Mouse (Mus musculus) gastrocnemius, postnatal 25 days (tissue): ENCODE results near the gene Ethe1. TPM values are rescaled to one million over a fixed set of nuclear protein-coding genes. Genes with fewer than 3 reads are reported as not detected.
"Not testable (repeated sequence)": the region's sequence is repeated elsewhere in the genome, so short reads cannot be mapped to it uniquely, and the experiment has no call there.

ENCODE experiments used
- DNase-seq: peaks from one replicate; pipeline ENCODE4 v3.0.0; 2022
- total RNA-seq, 2 experiments: library from RNA; stranded (reverse); gene quantifications; 1 replicate in 1 of 2; 2 replicates in 1 of 2; pipeline ENCODE4 v1.2.3; 2021

Ethe1 gene
- total RNA-seq, 2 experiments from 2014 or later, result 21.6 to 25.9 TPM

DNA sequence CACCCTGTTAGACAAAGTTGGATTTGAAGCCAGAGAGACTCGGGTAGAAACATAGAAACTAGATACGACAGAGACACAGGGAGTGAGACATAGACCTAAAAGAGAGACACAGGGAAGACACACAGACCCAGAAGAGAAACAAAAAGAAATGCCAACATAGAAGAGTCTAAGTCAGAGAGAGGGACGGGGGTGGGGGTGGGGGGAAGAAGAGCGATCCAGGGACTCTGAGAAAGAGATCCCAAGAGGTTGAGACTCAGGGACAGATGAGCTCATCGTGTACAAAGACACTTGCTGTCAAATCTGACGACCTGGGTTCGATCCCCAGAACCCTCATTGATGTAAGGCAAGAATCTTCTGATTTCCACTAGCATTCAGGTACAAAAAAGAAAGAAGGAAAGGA, 24.4 kb downstream of the Ethe1 start:
- no peak for DNase-seq

DNA sequence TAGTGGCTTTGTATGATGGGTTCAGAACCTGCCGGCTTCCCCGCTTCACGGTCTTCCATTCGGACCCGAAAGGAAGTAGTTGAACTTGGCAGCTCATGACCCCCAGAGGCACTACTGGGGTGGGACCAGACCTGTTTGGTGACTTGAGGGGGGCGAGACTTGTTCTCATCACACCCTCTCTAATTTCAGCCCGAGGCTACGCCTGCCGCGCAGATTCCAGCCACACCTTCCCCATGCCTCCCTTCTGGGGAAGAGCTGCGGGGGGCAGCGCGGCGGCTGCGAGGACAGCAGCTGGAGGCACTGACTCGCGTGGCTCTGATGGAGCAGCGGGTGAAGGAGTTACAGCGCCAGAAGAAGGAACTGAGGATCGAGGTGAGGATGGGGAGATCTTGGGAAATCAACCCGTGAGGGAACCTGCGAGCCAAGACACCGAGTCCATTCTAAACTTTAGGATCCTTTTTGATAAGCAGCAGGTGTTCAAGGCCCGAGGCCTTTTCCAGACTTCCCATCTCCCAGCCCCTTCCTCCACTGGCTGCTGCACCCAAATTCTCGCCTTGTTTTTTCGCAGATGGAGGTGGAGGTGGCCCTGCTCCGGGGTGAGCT, 25.1 kb downstream of the Ethe1 start:
- no peak for DNase-seq

DNA sequence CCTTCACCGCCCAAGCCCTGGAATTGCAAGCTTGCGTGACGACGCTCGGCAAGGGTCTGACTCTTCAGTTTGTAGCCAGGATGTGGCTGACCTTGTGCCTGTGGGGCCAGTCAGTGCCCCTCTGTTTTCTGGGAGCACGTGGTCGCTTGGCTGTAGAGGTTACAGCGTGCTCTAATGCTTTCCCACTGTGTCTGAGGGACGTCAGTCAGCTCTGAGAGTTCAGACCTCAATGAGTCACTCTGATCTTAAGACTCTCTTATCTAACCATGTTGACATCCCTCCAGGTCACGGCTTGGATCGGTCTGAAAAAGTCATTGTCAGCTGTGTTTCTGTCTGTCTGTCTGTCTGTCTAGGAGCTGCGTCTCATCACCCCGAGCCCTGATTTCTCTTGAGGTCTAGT, 27.5 kb downstream of the Ethe1 start:
- no peak for DNase-seq

DNA sequence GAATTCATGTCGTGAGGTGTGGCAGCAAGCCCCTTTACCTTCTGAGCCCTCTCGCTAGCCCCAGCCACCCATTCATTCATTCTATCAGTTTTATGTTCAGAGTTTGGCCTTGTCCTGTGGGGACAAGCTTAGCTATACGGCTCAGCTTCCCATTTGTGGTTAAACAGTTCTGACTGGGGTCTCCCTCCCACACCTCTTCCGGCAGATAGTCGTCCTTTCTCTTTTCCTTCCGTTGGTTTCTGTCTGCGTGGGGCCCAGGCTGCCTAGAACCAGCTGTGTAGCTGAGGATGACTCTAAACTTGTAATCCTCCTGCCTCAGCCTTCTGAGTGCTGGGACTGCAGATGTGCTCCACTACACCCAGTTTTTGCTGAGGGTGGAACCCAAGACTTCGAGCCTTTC, 30.4 kb downstream of the Ethe1 start:
- no peak for DNase-seq

DNA sequence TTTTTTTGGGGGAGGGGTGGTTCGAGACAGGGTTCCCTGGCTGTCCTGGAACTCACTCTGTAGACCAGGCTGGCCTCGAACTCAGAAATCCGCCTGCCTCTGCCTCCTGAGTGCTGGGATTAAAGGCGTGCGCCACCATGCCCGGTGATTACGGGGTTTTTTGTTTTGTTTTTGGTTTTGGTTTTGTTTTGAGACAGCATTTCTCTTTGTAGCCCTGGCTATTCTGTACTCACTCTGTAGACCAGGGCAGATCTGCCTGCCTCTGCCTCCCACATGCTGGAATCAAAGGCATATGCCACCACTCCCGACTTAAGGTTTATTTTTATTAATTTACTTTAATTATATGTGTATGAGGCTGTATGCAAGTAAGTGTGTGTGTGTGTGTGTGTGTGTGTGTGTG, 31.0 kb downstream of the Ethe1 start:
- not testable (repeated sequence) for DNase-seq

DNA sequence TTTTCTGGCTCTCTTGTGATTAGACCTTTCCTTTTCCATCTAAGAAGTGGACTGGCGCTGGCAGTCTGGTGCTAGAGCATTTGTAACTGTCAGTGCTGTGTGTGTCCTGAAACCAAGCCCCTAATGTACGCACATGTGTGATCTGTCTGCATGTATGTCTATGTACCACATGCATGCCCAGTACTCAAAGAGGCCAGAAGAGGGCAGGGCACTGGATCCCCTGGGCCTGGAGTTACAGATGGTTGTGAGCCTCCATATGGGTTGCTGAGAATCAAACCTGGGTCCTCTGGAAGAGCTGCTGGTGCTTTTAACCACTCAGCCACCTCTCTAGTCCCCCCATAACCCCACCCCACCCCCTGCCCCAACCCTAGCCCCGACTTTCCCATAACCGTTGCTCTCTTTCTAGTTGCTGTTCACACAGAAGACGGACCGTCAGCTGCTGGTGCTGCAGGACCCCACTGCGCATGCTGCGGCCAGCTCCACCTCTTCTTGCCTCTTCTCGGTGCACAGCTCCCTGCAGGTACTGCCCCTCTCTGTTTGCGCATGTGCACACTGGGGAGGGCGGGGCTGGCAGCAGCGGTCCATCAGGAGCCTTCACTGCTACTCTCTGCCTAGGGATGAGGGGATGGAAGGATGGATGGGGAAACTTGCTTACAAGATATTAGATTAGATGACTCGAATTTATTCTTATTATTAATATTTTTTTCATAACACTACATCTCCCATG, 32.5 kb downstream of the Ethe1 start:
- no peak for DNase-seq

DNA sequence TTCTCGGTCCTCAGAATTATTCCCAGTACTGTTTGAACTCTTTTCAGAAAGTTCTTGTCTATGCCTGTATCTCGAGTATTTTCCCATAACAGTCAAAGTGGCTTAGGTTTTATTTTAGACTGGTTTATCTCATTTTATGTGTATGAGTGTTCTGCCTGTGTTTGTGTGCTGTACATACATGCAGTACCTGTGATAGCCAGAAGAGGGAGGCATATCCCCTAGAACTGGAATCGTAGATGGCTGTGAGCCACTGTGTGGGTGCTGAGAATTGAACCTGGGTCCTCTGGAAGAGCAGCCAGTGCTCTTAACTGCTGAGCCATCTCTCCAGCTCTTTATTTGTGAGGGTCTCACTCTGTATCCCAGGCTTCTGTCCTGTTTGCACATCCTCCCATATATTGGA, 33.9 kb downstream of the Ethe1 start:
- no peak for DNase-seq

DNA sequence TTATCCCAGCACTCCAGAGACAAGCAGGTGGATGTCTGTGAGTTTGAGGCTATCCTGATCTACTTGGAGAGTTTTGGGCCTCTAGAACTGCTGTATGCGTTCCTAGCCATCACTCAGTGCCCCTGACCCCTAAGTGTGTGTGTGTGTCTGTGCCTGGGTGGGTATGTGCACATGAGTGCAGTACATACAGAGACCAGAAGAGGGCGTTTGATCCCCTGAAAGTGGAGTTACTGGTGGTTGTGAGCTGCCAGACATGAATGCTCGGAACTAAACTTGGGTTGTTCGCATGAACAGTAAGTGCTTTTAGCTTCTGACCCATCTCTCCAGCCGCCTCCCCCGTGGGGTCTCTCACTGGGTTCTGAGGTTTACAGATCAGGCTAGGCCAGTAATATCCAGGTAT, 35.6 kb downstream of the Ethe1 start:
- no peak for DNase-seq

DNA sequence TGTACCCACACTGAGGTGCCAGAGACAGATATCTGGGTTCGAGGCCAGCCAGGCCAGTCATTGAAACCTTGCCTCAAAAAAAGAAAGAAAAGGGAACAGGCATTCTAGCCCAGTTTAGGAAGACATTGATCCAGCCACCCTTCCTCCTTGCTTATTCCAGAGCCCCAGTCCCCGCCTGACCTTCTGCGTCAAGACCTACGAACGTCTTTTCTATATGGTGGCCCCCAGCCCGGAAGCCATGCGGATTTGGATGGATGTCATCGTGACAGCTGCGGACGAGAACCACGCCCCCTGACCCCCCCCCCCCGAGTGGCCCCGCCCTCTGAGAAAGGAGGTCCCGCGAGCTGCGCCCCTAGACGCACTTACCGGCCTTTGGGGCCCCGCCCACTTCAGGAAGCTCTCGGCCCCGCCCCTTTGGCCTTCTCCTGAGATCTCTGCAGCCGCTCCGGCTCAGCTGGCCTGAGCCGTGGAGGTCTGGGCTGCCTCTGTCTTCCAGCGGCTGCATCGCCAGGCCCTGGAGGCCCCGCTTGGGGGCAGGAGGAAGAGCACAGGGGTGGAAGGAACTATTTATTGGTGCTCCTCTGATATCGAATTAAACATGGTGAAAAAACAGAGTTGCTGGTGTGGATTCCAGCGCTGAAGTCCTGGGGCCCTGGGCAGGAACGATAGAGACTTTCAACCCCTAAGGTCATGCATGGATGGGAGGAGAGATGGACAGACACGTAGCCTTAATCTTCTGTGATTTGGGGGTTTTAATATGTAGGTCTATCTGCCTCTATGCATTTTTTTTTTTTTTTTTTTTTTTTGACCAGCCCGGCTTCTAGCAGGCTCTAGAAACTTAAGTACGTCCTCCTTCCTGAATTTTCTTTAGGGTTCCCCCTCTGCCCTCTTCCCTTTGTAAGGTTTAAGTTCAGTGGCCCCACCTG, 41.6 kb downstream of the Ethe1 start:
- DNase-seq, result peak; percentile 84

DNA sequence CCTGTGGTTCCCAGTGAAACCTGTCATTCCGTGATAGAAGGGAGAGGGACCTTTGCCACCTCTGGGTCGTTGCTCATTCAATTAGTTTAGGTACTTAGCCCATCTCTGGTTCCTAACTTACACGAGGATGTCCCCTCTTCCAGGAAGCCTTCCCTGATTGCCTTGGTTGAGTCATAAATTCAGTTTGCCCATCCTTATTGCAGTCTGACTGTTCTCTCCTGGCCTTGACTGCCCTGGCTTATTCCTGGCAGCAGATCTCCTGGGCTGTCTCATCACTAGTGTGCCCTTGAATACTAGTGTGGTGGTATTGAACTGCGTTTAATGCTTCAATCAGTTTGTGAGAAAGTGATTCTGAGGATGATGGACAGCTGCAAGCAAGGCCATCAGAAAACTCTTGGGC, 42.3 kb downstream of the Ethe1 start:
- DNase-seq, result no peak

DNA sequence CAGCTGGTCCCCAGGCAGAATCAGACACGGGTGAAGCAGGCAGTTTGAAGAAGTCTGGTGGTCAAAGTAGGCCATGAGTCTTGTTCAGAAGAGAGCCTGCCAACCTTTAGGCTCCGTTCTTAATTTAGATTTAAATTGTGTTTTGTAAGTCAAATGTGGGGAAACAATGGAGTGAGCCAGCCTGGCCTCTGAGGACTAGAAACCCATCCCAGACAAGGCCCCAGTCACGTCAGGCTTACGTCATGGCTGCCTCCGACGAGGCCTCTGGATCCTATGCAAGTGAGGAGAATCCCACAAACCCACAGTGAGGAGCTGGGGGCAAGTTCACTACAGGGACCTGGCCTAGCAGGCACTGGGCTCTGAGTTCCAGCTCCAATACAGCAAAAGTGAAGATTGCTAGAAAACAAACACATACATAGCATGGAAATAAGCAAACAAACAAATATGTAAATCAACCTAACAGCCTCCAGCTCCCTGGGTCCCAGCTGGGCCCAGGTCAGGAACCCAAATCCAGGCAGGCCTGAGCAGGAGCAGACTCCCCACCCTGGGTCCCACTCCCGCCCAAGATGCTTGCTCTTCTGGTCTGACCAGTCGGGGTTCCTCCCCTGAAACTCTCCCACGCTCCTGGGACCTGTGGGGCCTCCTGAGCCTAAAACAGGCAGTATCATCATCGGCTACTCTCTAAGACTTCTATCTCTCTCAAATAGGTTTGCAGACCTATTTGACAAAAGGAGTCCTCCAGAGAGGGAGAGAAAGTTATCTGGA, 43.0 kb downstream of the Ethe1 start:
- no peak for DNase-seq

DNA sequence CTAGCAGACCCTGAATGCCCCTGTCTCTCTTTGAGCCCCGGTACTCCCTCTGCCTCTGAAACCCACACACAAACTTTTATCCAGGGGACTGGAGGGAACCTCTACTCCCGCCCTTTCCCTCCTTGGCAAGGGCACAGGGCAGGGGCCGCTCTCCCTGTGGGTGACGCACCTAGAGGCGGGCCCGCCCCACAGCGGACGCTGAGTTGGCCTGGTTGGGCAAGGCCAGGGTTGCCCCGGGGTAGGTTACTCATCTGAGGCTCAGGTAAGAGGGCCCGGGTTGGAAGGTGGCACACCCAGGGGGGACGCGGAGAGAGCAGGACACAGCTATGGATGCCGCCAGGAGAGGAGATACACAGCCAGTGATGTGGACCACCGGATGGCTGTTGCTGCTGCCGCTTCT, 48.9 kb downstream of the Ethe1 start, which contains the start of gene Lypd3:
Gene Lypd3 (plus strand): TSS at position 287 of the 400 bp plus-strand sequence.
- DNase-seq, result no peak

DNA sequence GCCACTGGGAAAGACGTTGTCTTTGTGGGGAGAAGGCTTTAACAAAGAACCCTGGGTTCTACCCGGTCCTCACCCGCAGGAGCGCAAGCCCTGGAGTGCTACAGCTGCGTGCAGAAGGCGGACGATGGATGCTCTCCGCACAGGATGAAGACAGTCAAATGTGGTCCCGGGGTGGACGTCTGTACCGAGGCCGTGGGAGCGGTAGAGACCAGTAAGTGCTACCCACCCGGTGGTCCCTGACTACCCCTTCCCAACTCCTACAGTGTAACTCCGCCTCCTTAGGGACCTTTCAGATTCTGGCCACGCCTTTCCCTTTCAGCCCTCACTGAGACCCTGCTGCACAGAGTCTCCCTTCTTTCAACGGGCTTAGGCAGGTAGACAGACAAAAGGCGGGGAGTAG, 49.7 kb downstream of the Ethe1 start:
- no peak for DNase-seq

DNA sequence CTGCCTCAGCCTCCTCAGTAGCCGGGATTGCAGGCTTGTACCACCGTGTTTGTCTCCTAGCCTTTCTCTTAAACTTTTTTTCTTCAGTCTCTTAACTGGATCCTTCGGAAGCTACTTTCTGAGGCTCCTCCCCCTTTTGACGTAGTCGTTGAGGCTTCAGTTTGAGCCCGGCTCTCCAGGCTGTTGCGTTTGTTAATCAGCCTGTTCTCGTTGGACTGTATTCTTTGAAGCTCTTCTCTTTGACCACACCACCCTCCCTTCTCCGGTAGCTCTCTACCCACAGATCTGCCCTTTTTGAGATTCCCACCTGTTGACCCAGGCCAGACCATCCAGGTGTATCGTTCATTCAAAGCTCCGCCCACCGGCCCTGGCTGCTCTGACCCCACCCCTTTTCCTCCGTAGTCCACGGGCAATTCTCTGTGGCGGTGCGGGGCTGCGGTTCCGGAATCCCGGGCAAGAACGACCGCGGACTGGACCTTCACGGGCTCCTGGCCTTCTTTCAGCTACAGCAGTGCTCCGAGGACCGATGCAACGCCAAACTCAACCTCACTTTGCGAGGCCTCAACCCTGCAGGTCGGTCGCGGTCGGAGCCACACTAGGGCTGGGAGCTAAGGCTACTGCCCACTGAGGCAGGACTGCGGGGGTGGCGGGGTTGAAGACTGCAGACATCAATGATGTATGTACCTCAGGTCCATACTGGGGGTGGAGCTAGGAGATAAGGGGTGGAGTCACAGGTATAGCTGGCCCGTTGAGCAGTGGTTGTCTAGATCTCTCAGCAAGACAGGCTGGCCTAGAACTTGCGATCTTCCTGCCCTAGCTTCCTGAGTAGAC, 50.9 kb downstream of the Ethe1 start:
- DNase-seq, result no peak

DNA sequence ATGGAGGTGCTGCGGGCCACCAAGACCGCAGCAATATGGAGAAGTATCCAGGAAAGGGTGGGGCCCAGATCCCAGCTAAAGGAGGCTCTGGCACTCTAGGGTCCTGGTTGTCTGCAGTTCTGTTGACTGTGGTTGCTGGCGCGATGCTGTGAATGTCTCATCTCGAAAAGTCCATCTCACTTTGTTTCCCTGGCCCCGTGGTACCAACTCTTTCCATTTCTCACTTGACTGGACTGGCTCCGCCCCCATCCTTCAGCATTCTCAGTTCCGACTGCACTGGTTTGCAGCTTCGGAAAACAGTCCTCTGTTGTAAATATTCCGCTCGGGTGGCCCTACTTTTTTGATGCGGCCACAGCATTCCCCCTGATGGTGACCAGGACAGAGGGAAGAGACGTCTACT, 53.1 kb downstream of the Ethe1 start:
- DNase-seq, result no peak

DNA sequence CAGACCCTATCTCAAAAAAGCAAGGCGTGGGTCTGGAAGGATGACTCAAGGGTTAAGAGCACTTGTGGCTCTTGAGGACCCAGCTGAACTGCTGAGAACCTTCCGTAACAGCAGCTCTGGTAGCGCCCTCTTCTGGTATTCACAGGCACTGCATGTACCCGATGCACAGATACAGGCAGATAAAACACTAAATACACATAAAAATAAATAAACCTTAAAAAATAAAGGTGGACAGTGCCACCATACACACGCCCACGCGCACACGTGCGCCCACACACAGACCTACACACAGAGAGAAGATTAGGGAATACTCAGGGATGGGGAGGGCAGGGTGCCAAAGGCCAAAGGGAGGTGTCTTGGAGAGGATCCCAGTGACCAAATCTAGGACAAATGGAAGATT, 55.1 kb downstream of the Ethe1 start:
- DNase-seq, result no peak

DNA sequence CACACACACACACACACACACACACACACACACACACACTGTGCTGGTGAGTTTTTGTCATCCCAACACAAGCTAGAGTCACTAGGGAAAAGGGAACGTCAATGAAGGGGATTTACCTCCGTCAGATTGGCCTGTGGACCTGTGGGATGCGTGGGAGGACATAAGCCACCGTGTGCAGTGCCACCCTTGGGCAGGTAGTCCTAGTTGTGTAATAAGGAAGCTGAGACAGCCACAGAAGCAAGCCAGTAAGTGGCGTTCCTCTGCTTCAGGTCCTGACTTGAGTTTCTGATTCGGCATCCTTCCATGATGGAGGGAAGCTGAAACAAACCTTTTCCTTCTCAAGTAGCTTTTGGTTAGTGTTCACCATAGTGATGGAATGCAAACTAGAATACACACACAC, 57.1 kb downstream of the Ethe1 start:
- DNase-seq, result no peak

DNA sequence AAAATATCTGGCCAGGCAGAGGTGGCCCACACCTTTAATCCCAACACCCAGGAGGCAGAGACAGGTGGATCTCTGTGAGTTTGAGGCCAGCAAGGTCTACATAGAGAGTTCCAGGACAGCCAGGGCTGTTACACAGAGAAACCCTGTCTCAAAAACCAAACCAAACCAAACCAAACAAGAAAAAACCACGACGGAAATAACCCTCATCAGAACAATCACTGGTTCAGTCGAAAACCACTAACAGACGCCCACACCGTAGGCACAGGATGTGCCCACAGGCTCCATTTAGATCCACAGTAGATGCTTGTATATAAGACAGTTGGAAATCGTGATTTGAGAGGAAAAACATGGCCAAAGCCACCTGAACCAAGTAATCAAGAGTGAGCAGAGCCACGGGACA, 57.7 kb downstream of the Ethe1 start:
- no peak for DNase-seq

DNA sequence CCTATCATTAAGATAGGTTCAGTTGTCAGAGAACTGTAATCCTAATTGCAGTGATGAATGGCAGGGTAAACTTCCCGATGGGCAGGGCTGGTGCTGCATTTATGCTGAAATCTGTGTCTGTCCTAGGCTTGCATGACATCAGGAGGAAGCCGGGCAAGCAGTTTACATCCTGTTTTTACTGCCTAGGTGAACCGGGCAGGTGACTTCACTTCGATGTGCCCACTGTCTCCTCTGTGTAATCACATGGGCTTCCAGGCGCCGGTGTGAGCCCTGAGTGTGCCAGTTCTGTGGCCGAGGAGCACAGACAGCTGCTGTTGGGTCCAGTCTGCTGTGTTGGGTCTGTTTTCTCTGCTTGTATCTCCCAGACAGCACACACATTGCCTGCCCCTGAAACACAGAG, 59.1 kb downstream of the Ethe1 start:
- no peak for DNase-seq

DNA sequence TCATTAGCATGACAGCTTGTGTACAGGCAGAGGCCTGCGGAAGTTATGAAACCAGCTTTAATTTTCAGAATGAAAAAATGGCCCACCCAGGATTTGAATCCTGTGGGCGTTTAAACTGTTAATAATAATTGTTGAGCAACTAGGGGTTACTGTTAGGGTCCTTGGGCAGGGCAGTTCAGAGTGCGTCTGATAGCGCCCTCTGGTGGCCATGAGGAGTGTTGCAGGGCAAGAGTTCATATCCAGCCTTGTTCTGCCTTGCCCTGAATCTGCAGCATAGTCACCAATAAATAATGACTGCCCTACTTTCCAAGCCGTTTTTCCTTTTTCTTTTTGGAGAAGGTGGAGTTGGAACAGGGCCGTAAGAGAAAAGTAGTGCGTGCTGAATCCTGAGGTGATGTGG, 66.3 kb downstream of the Ethe1 start:
- no peak for DNase-seq
